Mouse (Mus musculus) midbrain, embryonic 15.5 days (tissue): ENCODE measurements around the gene Kcna7. TPM values are rescaled to one million over a fixed set of nuclear protein-coding genes. Genes with fewer than 3 reads are reported as not detected.

ENCODE experiments used
- ATAC-seq: fragments of 200-750 bp; cut with Nextera tagmentation; replicated peaks from 2 replicates; pipeline ENCODE4 v1.8.0; 2017; ENCODE audit warnings: moderate TSS enrichment
- H3K27ac ChIP-seq: fragments of 300-500 bp; sonication (generic); 2 replicates; pipeline ENCODE4 v1.5.1; 2015; ENCODE audit warnings: mild to moderate bottlenecking, inconsistent platforms
- H3K27me3 ChIP-seq: fragments of 300-500 bp; sonication (generic); replicated peaks from 2 replicates; pipeline ENCODE4 v1.6.1; 2015; ENCODE audit warnings: inconsistent platforms
- H3K36me3 ChIP-seq: fragments of 300-500 bp; sonication (generic); replicated peaks from 2 replicates; pipeline ENCODE4 v1.6.1; 2015; ENCODE audit warnings: inconsistent platforms
- H3K4me1 ChIP-seq: fragments of 300-500 bp; sonication (generic); 2 replicates; pipeline ENCODE4 v1.6.1; 2015; ENCODE audit warnings: inconsistent platforms
- H3K4me2 ChIP-seq: fragments of 300-500 bp; sonication (generic); 2 replicates; pipeline ENCODE4 v1.6.1; 2015; ENCODE audit warnings: inconsistent platforms, mild to moderate bottlenecking, moderate library complexity
- H3K4me3 ChIP-seq: fragments of 300-500 bp; sonication (generic); 2 replicates; pipeline ENCODE4 v1.5.1; 2015; ENCODE audit warnings: mild to moderate bottlenecking, inconsistent platforms
- H3K9ac ChIP-seq: fragments of 300-500 bp; sonication (generic); 2 replicates; pipeline ENCODE4 v1.6.1; 2015; ENCODE audit warnings: mild to moderate bottlenecking, inconsistent platforms
- H3K9me3 ChIP-seq: fragments of 300-500 bp; sonication (generic); 2 replicates; pipeline ENCODE4 v1.6.1; 2016; ENCODE audit warnings: inconsistent platforms
- WGBS: fragments of 180-500 bp; shearing (Covaris S2); methylation state at CpG from one replicate; pipeline ENCODE4 v1.1.7; 2015; ENCODE audit warnings: mixed read lengths; 5-methylcytosine and 5-hydroxymethylcytosine counted together
- polyA plus RNA-seq: library from polyadenylated mRNA; unstranded; fragments of >200 nt; fragmentation: Nextera tagmentation; extraction: Ambion mirVana; gene quantifications from 2 replicates; pipeline ENCODE4 v1.2.1, GENCODE M21; 2015

The Kcna7 gene
- polyA plus RNA-seq, 1 experiment from 2014 or later: not detected

GRCm38 (mm10) chr7:45436444-45436843 is 31.0 kb downstream of the Kcna7 start:
- H3K9ac ChIP-seq: no peak overlapping the region
- no peaks in the 10 kb centered on the region for H3K9me3 ChIP-seq
- peak overlapping the region; percentile 63; the same call in 1 of the 2 replicates for H3K4me2 ChIP-seq
- peaks cover 41% of the 10 kb centered on the region for H3K4me1 ChIP-seq
- H3K27ac ChIP-seq: no peak overlapping the region
- ATAC-seq: no peak
- H3K4me3 ChIP-seq: no peak overlapping the region
- 94% methylated on average over 5 of the region's 5 CpGs for WGBS
- H3K36me3 ChIP-seq: 0 out of 2 replicates have a peak, but pooled peaks cover under 1% of the 10 kb centered on the region
- no peaks in the 10 kb centered on the region for H3K27me3 ChIP-seq

- Histone ChIP-seq H3K27ac (no peak overlapping the region), H3K9ac (no peak overlapping the region), H3K27me3 (no peaks in the 10 kb centered on the region), H3K4me3 (no peak overlapping the region), H3K4me1 (peaks cover 41% of the 10 kb centered on the region), H3K9me3 (no peaks in the 10 kb centered on the region), H3K4me2 (no peak overlapping the region; the same call in 1 of the 2 replicates), H3K36me3 (0 out of 2 replicates have a peak, but pooled peaks cover 4% of the 10 kb centered on the region)
- ATAC-seq: no peak
- WGBS: 36% methylated on average over 6 of the region's 6 CpGs
These were observed 31.6 kb downstream of the Kcna7 start for GRCm38 (mm10) chr7:45437046-45437445.

GRCm38 (mm10) chr7:45437521-45438276 is 32.2 kb downstream of the Kcna7 start, which contains the start of gene Ruvbl2:
Ruvbl2 (minus strand) TSS chr7:45438096.
- WGBS: 30% methylated on average over 19 of the region's 19 CpGs
- Histone ChIP-seq H3K27me3 (no peaks in the 10 kb centered on the region), H3K4me1 (peaks cover 38% of the 10 kb centered on the region), H3K27ac (no peak within 1 kb of the TSS), H3K4me2 (peak within 1 kb of the TSS; percentile 16), H3K36me3 (0 out of 2 replicates have a peak, but pooled peaks cover 4% of the 10 kb centered on the region), H3K9me3 (no peaks in the 10 kb centered on the region), H3K4me3 (peak within 1 kb of the TSS; percentile 4; the same call in 1 of the 2 replicates), H3K9ac (no peak within 1 kb of the TSS)
- ATAC-seq: no peak

GRCm38 (mm10) chr7:45443526-45444420 is 38.3 kb downstream of the Kcna7 start:
- Histone ChIP-seq H3K4me2 (no peak overlapping the region), H3K4me3 (no peak overlapping the region), H3K27me3 (no peaks in the 10 kb centered on the region), H3K4me1 (no peaks in the 10 kb centered on the region), H3K27ac (no peak overlapping the region), H3K9ac (no peak overlapping the region), H3K36me3 (peaks cover 10% of the 10 kb centered on the region), H3K9me3 (no peaks in the 10 kb centered on the region)
- WGBS: 91% methylated on average over 22 of the region's 22 CpGs
- ATAC-seq: no peak

GRCm38 (mm10) chr7:45446589-45446988 is 41.1 kb downstream of the Kcna7 start:
- peaks cover 9% of the 10 kb centered on the region for H3K36me3 ChIP-seq
- H3K9me3 ChIP-seq: no peaks in the 10 kb centered on the region
- H3K9ac ChIP-seq: no peak overlapping the region
- ATAC-seq: no peak
- no peaks in the 10 kb centered on the region for H3K4me1 ChIP-seq
- no peaks in the 10 kb centered on the region for H3K27me3 ChIP-seq
- H3K27ac ChIP-seq: no peak overlapping the region
- no peak overlapping the region for H3K4me3 ChIP-seq
- no peak overlapping the region for H3K4me2 ChIP-seq

- Histone ChIP-seq H3K27ac (no peak overlapping the region), H3K4me2 (no peak overlapping the region), H3K4me3 (no peak overlapping the region), H3K9me3 (no peaks in the 10 kb centered on the region), H3K36me3 (peaks cover 7% of the 10 kb centered on the region), H3K9ac (no peak overlapping the region), H3K27me3 (no peaks in the 10 kb centered on the region), H3K4me1 (no peaks in the 10 kb centered on the region)
- ATAC-seq: no peak
- 44% methylated on average over 11 of the region's 11 CpGs for WGBS
These were observed 42.0 kb downstream of the Kcna7 start for GRCm38 (mm10) chr7:45447325-45447990.

- H3K36me3 ChIP-seq: peaks cover 7% of the 10 kb centered on the region
- H3K27me3 ChIP-seq: no peaks in the 10 kb centered on the region
- no peak for ATAC-seq
- no peaks in the 10 kb centered on the region for H3K9me3 ChIP-seq
- H3K4me1 ChIP-seq: no peaks in the 10 kb centered on the region
- H3K4me2 ChIP-seq: no peak overlapping the region
- no peak overlapping the region for H3K9ac ChIP-seq
- H3K4me3 ChIP-seq: no peak overlapping the region
- 88% methylated on average over 1 of the region's 1 CpGs for WGBS
- H3K27ac ChIP-seq: no peak overlapping the region
These were observed 44.5 kb downstream of the Kcna7 start for GRCm38 (mm10) chr7:45449974-45450373.

- WGBS: 54% methylated on average over 23 of the region's 23 CpGs
- Histone ChIP-seq H3K9me3 (no peaks in the 10 kb centered on the region), H3K4me1 (peaks cover 3% of the 10 kb centered on the region; the same call in 1 of the 2 replicates), H3K36me3 (peaks cover 10% of the 10 kb centered on the region), H3K27me3 (no peaks in the 10 kb centered on the region), H3K9ac (no peak overlapping the region), H3K4me2 (no peak overlapping the region), H3K27ac (peak overlapping the region; percentile 25; the same call in 1 of the 2 replicates), H3K4me3 (no peak overlapping the region)
- peak; percentile 53 for ATAC-seq
These were observed 46.0 kb downstream of the Kcna7 start for GRCm38 (mm10) chr7:45451344-45451982.

- no peak overlapping the region for H3K4me2 ChIP-seq
- H3K4me1 ChIP-seq: peaks cover 24% of the 10 kb centered on the region
- no peak overlapping the region for H3K27ac ChIP-seq
- no peaks in the 10 kb centered on the region for H3K27me3 ChIP-seq
- H3K36me3 ChIP-seq: peaks cover 10% of the 10 kb centered on the region
- no peak overlapping the region for H3K4me3 ChIP-seq
- no peak overlapping the region for H3K9ac ChIP-seq
- WGBS: 90% methylated on average over 15 of the region's 15 CpGs
- H3K9me3 ChIP-seq: no peaks in the 10 kb centered on the region
- no peak for ATAC-seq
These were observed 49.5 kb downstream of the Kcna7 start for GRCm38 (mm10) chr7:45454971-45455370.

- Histone ChIP-seq H3K4me1 (peaks cover 35% of the 10 kb centered on the region), H3K4me3 (no peak overlapping the region), H3K36me3 (peaks cover 10% of the 10 kb centered on the region), H3K9ac (no peak overlapping the region), H3K9me3 (no peaks in the 10 kb centered on the region), H3K27me3 (no peaks in the 10 kb centered on the region), H3K4me2 (no peak overlapping the region), H3K27ac (no peak overlapping the region)
- WGBS: 77% methylated on average over 13 of the region's 13 CpGs
- no peak for ATAC-seq
These were observed 50.7 kb downstream of the Kcna7 start for GRCm38 (mm10) chr7:45455932-45456696.

- peaks cover 10% of the 10 kb centered on the region for H3K36me3 ChIP-seq
- no peak overlapping the region for H3K9ac ChIP-seq
- H3K4me1 ChIP-seq: peaks cover 35% of the 10 kb centered on the region
- no peaks in the 10 kb centered on the region for H3K27me3 ChIP-seq
- 0 out of 2 replicates have a peak overlapping the region, but pooled peaks have one; percentile 14 for H3K27ac ChIP-seq
- no peaks in the 10 kb centered on the region for H3K9me3 ChIP-seq
- no peak for ATAC-seq
- WGBS: 53% methylated on average over 9 of the region's 9 CpGs
- peak overlapping the region; percentile 70; the same call in 1 of the 2 replicates for H3K4me2 ChIP-seq
- peak overlapping the region; percentile 83 for H3K4me3 ChIP-seq
These were observed 51.3 kb downstream of the Kcna7 start for GRCm38 (mm10) chr7:45456721-45457203.
